Mouse (Mus musculus) v-Abl transformed pro-B cells (cell line): ENCODE measurements around the gene Lcor.

Experiments used
- in situ Hi-C, 2 experiments: fragments of 400-800 bp; cut with MboI; formaldehyde crosslinking; loops; one replicate each; pipeline ENCODE4 v1.15.1; 2025; ENCODE audit not compliant: unreplicated experiment in 2 of 2

Lcor gene

GRCm38 (mm10) chr19:41611683-41612082 is 129.2 kb downstream of the Lcor start:
- in situ Hi-C loops: no loop called here
